Comparison of ENCODE assay signal across 8 mouse cellular contexts in the genomic region with DNA sequence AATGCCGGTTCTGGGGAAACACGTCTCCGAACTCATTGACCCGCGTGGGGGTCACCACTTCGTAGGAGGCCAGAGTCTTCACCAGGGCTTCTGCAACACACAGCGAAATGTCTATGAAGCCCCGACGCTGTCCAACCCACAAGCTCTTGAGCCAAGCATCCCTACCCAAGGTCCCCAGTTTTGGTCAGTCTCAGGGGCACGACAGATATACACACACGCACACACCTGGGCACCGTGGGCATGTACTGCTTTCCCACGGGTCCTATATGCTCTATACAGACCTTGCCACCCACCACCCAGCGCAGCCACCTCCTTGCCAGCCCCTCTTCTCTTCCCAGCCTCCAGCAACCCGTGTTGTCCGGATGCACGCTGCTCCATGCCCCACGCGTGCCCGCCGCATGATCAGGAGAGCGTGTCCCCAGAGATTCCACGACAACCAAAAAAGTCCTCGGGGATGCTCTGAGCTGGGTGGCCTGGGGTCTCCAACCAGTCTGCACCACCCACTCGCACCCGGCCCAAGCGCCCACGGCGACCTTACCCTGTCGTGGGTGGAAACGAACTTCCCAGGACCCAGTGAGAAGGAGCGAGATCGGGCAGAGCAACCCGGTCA.
DNase-seq lines count a peak whose midpoint lies in the region; ATAC-seq lines count a peak whose summit lies in the region.

No protein-coding gene starts in this region.

- H3K9ac ChIP-seq in kidney, embryonic 16.5 days (replicated peaks; ENCODE audit: low read length): peak overlapping the region; percentile 71
- H3K9ac ChIP-seq in forebrain, embryonic 14.5 days (ENCODE audit: low read length): peak overlapping the region; percentile 74
- peak overlapping the region; percentile 74 for H3K9ac ChIP-seq in limb, embryonic 13.5 days

- no peaks in the 10 kb centered on the region for H3K9me3 ChIP-seq in kidney, embryonic 16.5 days (ENCODE audit: low read length)
- H3K9me3 ChIP-seq in forebrain, embryonic 14.5 days (replicated peaks; ENCODE audit: control insufficient read depth, low read length): no peaks in the 10 kb centered on the region
- H3K9me3 ChIP-seq in limb, embryonic 13.5 days: no peaks in the 10 kb centered on the region

- peaks cover 21% of the 10 kb centered on the region for H3K27me3 ChIP-seq in kidney, embryonic 16.5 days (ENCODE audit: insufficient read depth, low read length)
- H3K27me3 ChIP-seq in forebrain, embryonic 14.5 days (replicated peaks; ENCODE audit: control insufficient read depth, insufficient read depth, low read length): 0 out of 2 replicates have a peak, but pooled peaks cover 3% of the 10 kb centered on the region
- peaks cover 36% of the 10 kb centered on the region for H3K27me3 ChIP-seq in limb, embryonic 13.5 days

- DNase-seq in kidney, adult 9 months: no peak
- DNase-seq in R1 (ENCODE audit: low read depth, low spot score): peak; percentile 27
- peak; percentile 30 for DNase-seq in forebrain, embryonic 14.5 days (ENCODE audit: low spot score)
- DNase-seq in retina, postnatal 1 day: peak; percentile 34
- DNase-seq in cerebellum, adult 11 months: no peak
- no peak for DNase-seq in adrenal gland, postnatal 25 days

- no peak overlapping the region for H3K27ac ChIP-seq in kidney, embryonic 16.5 days (ENCODE audit: low read length)
- H3K27ac ChIP-seq in forebrain, embryonic 14.5 days (ENCODE audit: low read depth, low read length): no peak overlapping the region
- no peak overlapping the region for H3K27ac ChIP-seq in limb, embryonic 13.5 days

- H3K4me3 ChIP-seq in kidney, embryonic 16.5 days (ENCODE audit: low read length): peak overlapping the region; percentile 73
- peak overlapping the region; percentile 55 for H3K4me3 ChIP-seq in forebrain, embryonic 14.5 days (ENCODE audit: low read depth, low read length)
- peak overlapping the region; percentile 71 for H3K4me3 ChIP-seq in limb, embryonic 13.5 days

- H3K36me3 ChIP-seq in kidney, embryonic 16.5 days (ENCODE audit: insufficient read depth, low read length): no peaks in the 10 kb centered on the region
- no peaks in the 10 kb centered on the region for H3K36me3 ChIP-seq in forebrain, embryonic 14.5 days (ENCODE audit: control insufficient read depth, insufficient read depth, low read length)
- H3K36me3 ChIP-seq in limb, embryonic 13.5 days: no peaks in the 10 kb centered on the region

- WGBS in kidney, embryonic 16.5 days: under 1% methylated on average over 34 of the region's 34 CpGs
- under 1% methylated on average over 34 of the region's 34 CpGs for WGBS in forebrain, embryonic 14.5 days
- under 1% methylated on average over 34 of the region's 34 CpGs for whole genome bisulfite sequencing in limb, embryonic 13.5 days

- H3K4me2 ChIP-seq in kidney, embryonic 16.5 days (replicated peaks; ENCODE audit: low read depth, low read length): peak overlapping the region; percentile 100
- peak overlapping the region; percentile 98 for H3K4me2 ChIP-seq in forebrain, embryonic 14.5 days (ENCODE audit: low read length)
- peak overlapping the region; percentile 94 for H3K4me2 ChIP-seq in limb, embryonic 13.5 days (replicated peaks)

- peak; percentile 68 for ATAC-seq in kidney, embryonic 16.5 days (ENCODE audit: low FRiP score, low TSS enrichment)
- ATAC-seq in forebrain, embryonic 14.5 days: peak; percentile 48; the same call in 1 of the 2 replicates
- peak; percentile 25; the same call in 1 of the 2 replicates for ATAC-seq in limb, embryonic 13.5 days (ENCODE audit: low FRiP score, low read depth)

- H3K4me1 ChIP-seq in kidney, embryonic 16.5 days (ENCODE audit: insufficient read depth, low read length): peaks cover 10% of the 10 kb centered on the region
- H3K4me1 ChIP-seq in forebrain, embryonic 14.5 days (ENCODE audit: control insufficient read depth, insufficient read depth, low read length): peaks cover 8% of the 10 kb centered on the region
- H3K4me1 ChIP-seq in limb, embryonic 13.5 days: peaks cover 15% of the 10 kb centered on the region

Comparison
In these comparisons a context has a peak if more than half of its experiments do, and no peak if none do; other contexts are left out.
1. DNase-seq: peak in R1 (single experiment), forebrain, embryonic 14.5 days (single experiment) and retina, postnatal 1 day (single experiment); none in kidney, adult 9 months (single experiment), cerebellum, adult 11 months (single experiment) and adrenal gland, postnatal 25 days (single experiment).
2. Peak in every context shown above with its lines, with median percentiles within 50 percentile points of each other: ATAC-seq, H3K4me2 ChIP-seq, H3K4me3 ChIP-seq and H3K9ac ChIP-seq.